Mouse (Mus musculus) thymus, adult 2 months (tissue): ENCODE results near the gene 3110021N24Rik. TPM values are rescaled to one million over a fixed set of nuclear protein-coding genes. Genes with fewer than 3 reads are reported as not detected.
A peak's percentile ranks its signal among the peaks of the same experiment; 100 is the strongest.

Experiments used
- DNase-seq: peaks from one replicate; pipeline ENCODE4 v3.0.0; 2021
- H3K27ac ChIP-seq: fragments of 200-500 bp; 2 replicates; pipeline ENCODE4 v1.5.1; 2012; ENCODE audit warnings: low read length, control low read depth; ENCODE audit not compliant: control insufficient read depth, insufficient read depth
- H3K27me3 ChIP-seq: fragments of 200-500 bp; 2 replicates; pipeline ENCODE4 v1.6.1; 2012; ENCODE audit warnings: mild to moderate bottlenecking, low read length, moderate library complexity, mixed read lengths; ENCODE audit not compliant: control insufficient read depth, insufficient read depth
- H3K36me3 ChIP-seq: fragments of 200-500 bp; 2 replicates; pipeline ENCODE4 v1.6.1; 2012; ENCODE audit warnings: mild to moderate bottlenecking, low read length, moderate library complexity; ENCODE audit not compliant: control insufficient read depth, insufficient read depth
- H3K4me1 ChIP-seq: fragments of 200-500 bp; replicated peaks from 2 replicates; pipeline ENCODE4 v1.6.1; 2012; ENCODE audit warnings: low read length; ENCODE audit not compliant: control insufficient read depth, insufficient read depth
- H3K4me3 ChIP-seq: fragments of 200-500 bp; 2 replicates; pipeline ENCODE4 v1.5.1; 2012; ENCODE audit warnings: mild to moderate bottlenecking, low read length, control low read depth, moderate library complexity; ENCODE audit not compliant: control insufficient read depth, insufficient read depth
- CTCF ChIP-seq: fragments of 200-500 bp; IDR thresholded peaks from 2 replicates; pipeline ENCODE4 v1.5.1; 2012; ENCODE audit warnings: mild to moderate bottlenecking, control low read depth, low read length, moderate library complexity, borderline replicate concordance; ENCODE audit not compliant: control insufficient read depth, poor library complexity, insufficient read depth; ENCODE audit errors: extremely low read depth
- POLR2A ChIP-seq: fragments of 200-500 bp; IDR thresholded peaks from 2 replicates; pipeline ENCODE4 v1.6.1; 2012; ENCODE audit warnings: mild to moderate bottlenecking, low read length, control low read depth, moderate library complexity; ENCODE audit not compliant: control insufficient read depth, poor library complexity, insufficient read depth; ENCODE audit errors: extremely low read depth
- WGBS: fragments of 180-500 bp; shearing (Covaris S2); methylation state at CpG from one replicate; pipeline ENCODE4 v1.1.7; 2018; 5-methylcytosine and 5-hydroxymethylcytosine counted together
- polyA plus RNA-seq: library from polyadenylated mRNA; depleted of rRNA; stranded (reverse); fragments of >200 nt; gene quantifications from 2 replicates; pipeline ENCODE4 v1.2.3, GENCODE M21; 2012

Gene 3110021N24Rik
- polyA plus RNA-seq, 1 experiment: not detected

DNA sequence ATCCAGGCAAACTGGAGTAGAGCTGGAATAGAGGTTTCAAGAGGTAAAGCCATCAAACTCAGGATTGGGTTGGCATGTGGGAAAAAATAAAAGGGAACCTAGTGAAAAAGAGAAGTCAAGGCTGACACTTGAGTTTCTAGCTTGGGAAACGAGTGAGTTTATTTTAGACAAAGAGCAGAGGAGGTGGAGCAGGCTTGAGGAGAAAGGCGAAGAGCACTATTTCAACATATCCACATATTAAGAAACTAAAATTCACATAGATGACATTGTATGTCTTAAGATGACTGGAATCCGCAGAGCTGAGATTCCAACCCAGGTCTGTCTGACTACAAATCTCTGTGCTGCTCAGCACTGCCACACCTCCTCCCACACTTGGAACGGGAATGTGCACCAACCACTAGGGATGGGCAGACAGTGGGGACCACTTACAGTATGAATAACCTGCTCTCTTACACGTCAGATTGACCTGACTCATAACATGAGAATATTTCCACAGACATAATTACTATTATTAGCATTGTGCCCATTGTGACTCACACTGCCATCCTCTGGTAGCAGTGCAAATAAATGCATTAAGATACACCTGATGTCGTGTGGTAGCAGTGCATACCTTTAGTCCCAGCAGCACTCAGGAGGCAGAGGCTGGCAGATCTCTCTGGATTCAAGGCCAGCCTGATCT, 69.9 kb downstream of the 3110021N24Rik start:
- Histone ChIP-seq H3K27ac (no peak overlapping the region), H3K4me1 (no peaks in the 10 kb centered on the region), H3K36me3 (no peaks in the 10 kb centered on the region), H3K4me3 (no peak overlapping the region), H3K27me3 (no peaks in the 10 kb centered on the region)
- 60% methylated on average over 6 of the region's 6 CpGs for WGBS
- no peak for DNase-seq
- TF ChIP-seq POLR2A: no peak
- no peak for TF ChIP-seq CTCF

DNA sequence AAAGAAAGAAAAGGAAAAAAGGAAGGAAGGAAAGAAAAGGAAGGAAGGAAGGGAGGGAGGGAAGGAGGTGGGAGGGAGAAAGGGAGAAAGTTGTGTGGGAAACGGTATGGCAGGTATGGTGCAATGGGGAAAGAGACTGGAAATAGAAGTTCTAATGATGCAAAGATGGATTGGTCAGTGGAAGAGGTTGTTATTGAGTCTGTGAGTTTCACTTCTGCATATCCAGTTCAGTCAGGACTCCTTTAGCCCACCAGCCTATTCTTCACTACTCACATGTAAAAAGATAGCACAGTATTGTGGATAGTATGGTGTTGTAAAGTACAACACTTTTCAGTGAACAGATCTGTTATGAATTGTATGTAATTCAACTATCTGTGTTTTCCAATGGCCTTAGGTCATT, 71.1 kb downstream of the 3110021N24Rik start:
- no peaks in the 10 kb centered on the region for H3K36me3 ChIP-seq
- no peaks in the 10 kb centered on the region for H3K27me3 ChIP-seq
- no peaks in the 10 kb centered on the region for H3K4me1 ChIP-seq
- DNase-seq: no peak
- 51% methylated on average over 1 of the region's 1 CpGs for WGBS
- no peak for TF ChIP-seq POLR2A
- no peak for TF ChIP-seq CTCF
- H3K4me3 ChIP-seq: no peak overlapping the region
- H3K27ac ChIP-seq: no peak overlapping the region

DNA sequence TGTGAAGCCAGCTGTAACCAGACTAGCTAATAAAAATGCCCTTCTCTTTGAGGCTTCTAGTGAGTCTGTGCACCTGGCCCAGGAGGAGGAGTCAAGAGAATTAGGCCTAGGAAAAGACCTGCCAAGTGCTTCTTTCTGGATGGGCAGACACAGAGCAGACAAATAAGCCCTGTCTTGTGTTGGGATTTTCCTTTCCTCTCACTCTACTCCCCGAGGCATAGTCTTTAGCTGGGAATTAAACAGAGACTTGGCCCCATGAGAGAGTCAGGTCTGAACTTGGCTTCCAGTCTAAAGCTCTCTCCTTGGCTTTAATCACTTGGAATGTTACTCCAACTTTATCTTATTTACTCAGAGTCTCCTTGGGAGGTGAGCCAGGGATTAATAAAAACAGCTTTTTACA, 74.5 kb downstream of the 3110021N24Rik start:
- H3K4me3 ChIP-seq: no peak overlapping the region
- TF ChIP-seq CTCF (no peak), POLR2A (no peak)
- H3K27me3 ChIP-seq: no peaks in the 10 kb centered on the region
- no peaks in the 10 kb centered on the region for H3K36me3 ChIP-seq
- no peak for DNase-seq
- no peak overlapping the region for H3K27ac ChIP-seq
- no peaks in the 10 kb centered on the region for H3K4me1 ChIP-seq
- WGBS: 72% methylated on average over 1 of the region's 1 CpGs

DNA sequence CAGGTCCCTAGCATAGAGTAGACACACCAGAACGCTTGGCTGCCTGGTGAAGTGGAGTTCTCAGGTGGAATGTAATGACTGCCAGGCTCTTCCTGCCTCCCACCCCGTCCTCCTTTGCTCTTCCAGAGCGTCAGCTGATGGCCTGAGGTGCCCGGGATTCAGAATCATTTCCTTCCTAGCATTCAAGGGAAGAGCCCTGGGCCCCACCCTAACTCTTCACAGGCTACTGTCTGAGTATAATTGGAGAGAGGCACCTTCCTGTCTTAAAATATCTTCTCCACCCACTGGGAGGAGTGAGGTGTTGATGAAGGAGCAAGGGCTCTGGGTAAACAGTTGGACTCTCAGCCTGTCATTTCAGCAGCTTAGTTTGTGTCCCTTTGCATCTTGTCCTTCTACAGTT, 77.3 kb downstream of the 3110021N24Rik start:
- DNase-seq: no peak
- no peak overlapping the region for H3K27ac ChIP-seq
- H3K36me3 ChIP-seq: no peaks in the 10 kb centered on the region
- TF ChIP-seq POLR2A: no peak
- no peak for TF ChIP-seq CTCF
- no peaks in the 10 kb centered on the region for H3K27me3 ChIP-seq
- 49% methylated on average over 4 of the region's 4 CpGs for WGBS
- H3K4me3 ChIP-seq: no peak overlapping the region
- no peaks in the 10 kb centered on the region for H3K4me1 ChIP-seq

DNA sequence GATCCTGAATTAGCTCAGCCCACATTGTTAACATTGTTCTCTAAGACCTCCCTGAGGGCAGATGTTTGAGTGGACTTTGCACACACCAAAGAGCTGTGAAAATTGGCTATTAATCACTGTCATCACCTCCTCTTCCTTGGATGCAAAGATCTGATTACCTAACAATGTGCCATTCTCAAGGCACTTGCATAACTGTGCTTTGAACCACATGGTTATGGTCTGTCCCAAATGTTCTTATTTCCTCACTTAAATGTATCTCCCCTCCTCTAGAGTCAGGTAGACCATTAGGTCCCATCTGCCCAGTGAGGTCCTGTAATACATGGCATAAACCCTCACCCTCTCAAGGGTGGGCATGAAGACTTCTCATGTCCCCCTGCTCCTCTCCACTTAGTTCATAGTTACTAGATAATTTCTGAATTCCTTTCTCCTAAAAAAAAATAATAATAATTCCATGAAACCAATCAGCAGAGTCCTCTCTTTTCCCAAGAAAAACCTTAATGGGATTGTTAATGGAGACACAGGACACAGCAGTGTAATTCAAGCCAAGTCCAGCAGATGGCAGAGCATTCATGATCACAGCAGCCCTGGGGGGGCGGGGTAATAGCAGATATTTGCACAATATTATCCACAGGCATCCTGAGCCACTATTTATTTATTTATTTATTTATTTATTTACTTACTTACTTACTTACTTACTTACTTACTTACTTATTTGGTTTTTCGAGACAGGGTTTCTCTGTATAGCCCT, 78.8 kb downstream of the 3110021N24Rik start:
- H3K4me1 ChIP-seq: no peaks in the 10 kb centered on the region
- H3K27ac ChIP-seq: no peak overlapping the region
- 50% methylated on average over 2 of the region's 2 CpGs for WGBS
- H3K27me3 ChIP-seq: no peaks in the 10 kb centered on the region
- H3K4me3 ChIP-seq: no peak overlapping the region
- no peak for TF ChIP-seq CTCF
- TF ChIP-seq POLR2A: no peak
- peak; percentile 46 for DNase-seq
- H3K36me3 ChIP-seq: no peaks in the 10 kb centered on the region

DNA sequence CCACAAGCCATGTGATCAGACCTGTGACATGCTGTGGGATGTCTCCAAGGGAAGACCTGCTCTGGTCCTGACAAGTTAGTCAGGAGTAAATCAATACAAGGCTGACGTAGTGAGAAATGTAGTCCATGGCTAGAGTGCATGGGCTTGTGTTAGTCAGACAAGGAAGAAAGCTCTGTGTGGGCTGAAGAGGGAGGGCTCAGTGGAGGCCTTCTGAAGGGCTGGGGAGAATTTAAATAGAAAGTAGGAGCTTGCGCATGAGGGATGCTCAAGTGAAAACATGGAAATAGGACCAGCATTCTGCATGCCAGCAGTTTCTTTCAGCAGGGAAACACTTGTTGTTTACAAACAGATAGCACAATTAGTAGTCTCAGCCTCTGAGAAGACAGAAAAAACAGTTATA, 84.1 kb downstream of the 3110021N24Rik start:
- DNase-seq: no peak
- WGBS: 93% methylated on average over 2 of the region's 2 CpGs
- no peak overlapping the region for H3K4me3 ChIP-seq

More for the DNA sequence above, 84.1 kb downstream of the 3110021N24Rik start:
- Histone ChIP-seq H3K27ac (no peak overlapping the region), H3K27me3 (no peaks in the 10 kb centered on the region), H3K36me3 (no peaks in the 10 kb centered on the region), H3K4me1 (no peaks in the 10 kb centered on the region)
- TF ChIP-seq POLR2A: no peak
- TF ChIP-seq CTCF: no peak
